In the genomic region with DNA sequence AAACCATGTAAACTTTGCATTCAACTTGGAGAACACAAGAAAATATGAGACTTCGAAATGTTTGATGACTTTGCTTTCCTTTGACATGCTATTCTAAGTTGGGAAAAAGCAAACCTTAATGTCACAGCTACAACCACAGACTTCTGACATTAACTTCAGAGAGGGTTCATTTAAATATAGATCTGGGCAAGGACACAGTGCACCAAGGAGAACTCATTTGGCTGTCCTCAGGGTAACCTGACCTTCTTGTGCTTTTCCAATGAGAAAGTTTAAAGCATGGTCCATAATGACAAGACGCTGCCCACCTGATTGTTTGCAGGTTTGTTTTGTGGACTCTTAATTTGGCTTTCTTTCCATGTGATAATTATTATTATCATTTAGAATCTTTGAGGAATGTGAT, we compare ENCODE assay signal across 20 mouse cellular contexts.
A peak's percentile ranks its signal among the peaks of the same experiment; 100 is the strongest.
DNase-seq lines count a peak whose midpoint lies in the region; ATAC-seq and TF ChIP-seq lines count a peak whose summit lies in the region.
"Had no signal": no experiment of that assay in that cellular context is flagged by ENCODE, and none has a peak within 500 bp of the region (broad histone marks: within the 10 kb centered on the region; RNA-seq: fewer than 3 reads in every experiment).

No protein-coding gene starts in this region.

- H3K27me3 ChIP-seq in hindbrain, postnatal 0 days (ENCODE audit: insufficient read depth, low read length) = no peaks in the 10 kb centered on the region
- H3K27me3 ChIP-seq: CH12.LX, Patski had no signal

- no peak for TF ChIP-seq CTCF in gastrocnemius, adult 2 months (IDR thresholded peaks at IDR 0.05)
- no peak for TF ChIP-seq CTCF in hindbrain, postnatal 0 days (IDR thresholded peaks at IDR 0.05; ENCODE audit: low read depth)

- peak overlapping the region; percentile 85 for H3K27ac ChIP-seq in gastrocnemius, adult 2 months
- H3K27ac ChIP-seq in hindbrain, postnatal 0 days = no peak overlapping the region

- peak; percentile 52 for DNase-seq in gastrocnemius, adult 18-20 months (ENCODE audit: low spot score)
- no peak for DNase-seq in gastrocnemius, adult 8-10 months (ENCODE audit: low spot score in 2 of 2)
- DNase-seq in gastrocnemius, adult 2 months = peak; percentile 30
- DNase-seq in gastrocnemius, postnatal 10 days = no peak
- DNase-seq in skeletal muscle tissue, adult 2 months (ENCODE audit: low read depth, low spot score) = peak; percentile 84
- no peak for DNase-seq in hindbrain, postnatal 0 days (ENCODE audit: low spot score)
- DNase-seq: adrenal gland, adult 2 months; adrenal gland, adult 8-10 months; adrenal gland, postnatal 10 days; adrenal gland, postnatal 14 days; adrenal gland, postnatal 25 days; B cell, adult 2 months; cerebellum, adult 11 months; cerebellum, adult 11-12 months; cerebellum, adult 18-20 months had no signal

- no peak overlapping the region for H3K9ac ChIP-seq in hindbrain, postnatal 0 days (replicated peaks; ENCODE audit: low read length)

- no peak for ATAC-seq in hindbrain, postnatal 0 days
- ATAC-seq: activated CD4-positive, CD25-positive, alpha-beta regulatory T cell, adult 4 months; CD4-positive, CD25-positive, alpha-beta regulatory T cell, adult 4 months; Patski had no signal

- H3K36me3 ChIP-seq in hindbrain, postnatal 0 days (ENCODE audit: insufficient read depth, low read length) = no peaks in the 10 kb centered on the region
- H3K36me3 ChIP-seq: G1E had no signal

- H3K4me3 ChIP-seq in gastrocnemius, adult 2 months = peak overlapping the region; percentile 63
- no peak overlapping the region for H3K4me3 ChIP-seq in hindbrain, postnatal 0 days (ENCODE audit: low read length)

- no peak overlapping the region for H3K4me2 ChIP-seq in hindbrain, postnatal 0 days (ENCODE audit: low read depth, low read length)

- intact Hi-C loops in gastrocnemius, adult 2 months (cut with DNase I) = loop anchor here (2.0 kb wide), 1 partner anchor 30 kb away; no protein-coding TSS in a partner anchor

- H3K9me3 ChIP-seq in hindbrain, postnatal 0 days (ENCODE audit: low read length) = no peaks in the 10 kb centered on the region
- H3K9me3 ChIP-seq: G1E had no signal

- H3K4me1 ChIP-seq in hindbrain, postnatal 0 days (ENCODE audit: insufficient read depth, low read length) = no peaks in the 10 kb centered on the region

- WGBS in hindbrain, postnatal 0 days = 92% methylated on average over 2 of the region's 2 CpGs

Comparison
In these comparisons a context has a peak if more than half of its experiments do, and no peak if none do; other contexts are left out.
1. DNase-seq: peak in gastrocnemius, adult 18-20 months (single experiment), gastrocnemius, adult 2 months (single experiment) and skeletal muscle tissue, adult 2 months (single experiment); none in gastrocnemius, adult 8-10 months (0 of 2), gastrocnemius, postnatal 10 days (single experiment) and hindbrain, postnatal 0 days (single experiment).